7 mouse cellular contexts compared by ENCODE assay signal in the genomic region with DNA sequence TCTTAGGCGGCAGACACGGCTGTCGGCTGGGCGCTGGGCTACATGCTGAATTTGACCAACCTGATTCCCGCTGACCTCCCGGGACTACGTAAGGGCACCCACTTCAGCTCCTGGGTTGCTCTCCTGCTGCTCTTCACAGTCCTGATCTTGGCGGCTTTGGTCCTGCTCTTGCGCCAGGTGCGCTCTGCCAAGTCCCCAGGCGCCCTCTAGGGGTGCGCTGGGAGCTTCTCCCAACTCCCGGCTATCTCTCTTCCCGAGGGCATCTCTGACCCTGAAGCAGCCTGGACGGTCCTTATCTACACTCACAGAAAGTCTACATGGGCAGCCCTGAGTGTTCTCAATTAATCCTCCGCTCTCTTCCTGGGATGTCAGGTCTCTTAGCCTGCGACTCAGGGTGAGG. TPM values are rescaled to one million over a fixed set of nuclear protein-coding genes. Genes with fewer than 3 reads are reported as not detected.
DNase-seq lines count a peak whose midpoint lies in the region; ATAC-seq and TF ChIP-seq lines count a peak whose summit lies in the region.

No protein-coding gene starts in this region.

- no peak for DNase-seq in ES-E14 (ENCODE audit: low read depth, low spot score)
- peak; percentile 78 to 87 for DNase-seq in adrenal gland, postnatal 36 days
- DNase-seq in forebrain, embryonic 11.5 days (ENCODE audit: low spot score) = no peak
- peak; percentile 72 to 76 for DNase-seq in heart, postnatal 36 days
- peak; percentile 61 to 71 for DNase-seq in left cerebral cortex, postnatal 25 days (ENCODE audit: low spot score in 2 of 2)

- 4% methylated on average over 17 of the region's 17 CpGs for WGBS in forebrain, embryonic 11.5 days
- 2% methylated on average over 17 of the region's 17 CpGs for WGBS in midbrain, embryonic 12.5 days
- WGBS in stomach, embryonic 16.5 days = 4% methylated on average over 17 of the region's 17 CpGs

- peaks cover 30% of the 10 kb centered on the region for H3K27me3 ChIP-seq in forebrain, embryonic 11.5 days (ENCODE audit: control insufficient read depth, insufficient read depth, low read length)
- peaks cover 61% of the 10 kb centered on the region for H3K27me3 ChIP-seq in midbrain, embryonic 12.5 days
- H3K27me3 ChIP-seq in stomach, embryonic 16.5 days (ENCODE audit: control insufficient read depth, insufficient read depth, low read length) = peaks cover 35% of the 10 kb centered on the region

- no peak overlapping the region for H3K27ac ChIP-seq in ES-E14 (ENCODE audit: insufficient read depth, low read depth, low read length, poor library complexity, severe bottlenecking)
- no peak overlapping the region for H3K27ac ChIP-seq in forebrain, embryonic 11.5 days (ENCODE audit: low read depth, low read length)
- H3K27ac ChIP-seq in midbrain, embryonic 12.5 days (replicated peaks) = no peak overlapping the region
- H3K27ac ChIP-seq in stomach, embryonic 16.5 days (ENCODE audit: low read length) = no peak overlapping the region

- H3K36me3 ChIP-seq in ES-E14 (ENCODE audit: control insufficient read depth, insufficient read depth, low read length, poor library complexity, severe bottlenecking) = no peaks in the 10 kb centered on the region
- no peaks in the 10 kb centered on the region for H3K36me3 ChIP-seq in forebrain, embryonic 11.5 days (ENCODE audit: control insufficient read depth, insufficient read depth, low read length)
- H3K36me3 ChIP-seq in midbrain, embryonic 12.5 days = no peaks in the 10 kb centered on the region; the same call in 1 of the 2 replicates
- H3K36me3 ChIP-seq in stomach, embryonic 16.5 days (ENCODE audit: control insufficient read depth, insufficient read depth, low read length) = no peaks in the 10 kb centered on the region

- no peaks in the 10 kb centered on the region for H3K9me3 ChIP-seq in ES-E14 (ENCODE audit: control insufficient read depth, insufficient read depth, low read depth, low read length)
- no peaks in the 10 kb centered on the region for H3K9me3 ChIP-seq in forebrain, embryonic 11.5 days (ENCODE audit: control insufficient read depth, low read length)
- no peaks in the 10 kb centered on the region for H3K9me3 ChIP-seq in midbrain, embryonic 12.5 days
- H3K9me3 ChIP-seq in stomach, embryonic 16.5 days (replicated peaks; ENCODE audit: control insufficient read depth, low read length) = no peaks in the 10 kb centered on the region

- H3K4me1 ChIP-seq in ES-E14 (ENCODE audit: control insufficient read depth in 2 of 2, insufficient read depth in 2 of 2, low read length in 2 of 2, poor library complexity in 1 of 2) = peaks cover 0 to 5% of the 10 kb centered on the region in 2 experiments; a peak in 1 of 4 replicates
- peaks cover 4% of the 10 kb centered on the region for H3K4me1 ChIP-seq in forebrain, embryonic 11.5 days (replicated peaks; ENCODE audit: control insufficient read depth, insufficient read depth, low read length)
- H3K4me1 ChIP-seq in midbrain, embryonic 12.5 days = peaks cover 31% of the 10 kb centered on the region
- H3K4me1 ChIP-seq in stomach, embryonic 16.5 days (ENCODE audit: control insufficient read depth, insufficient read depth, low read length) = peaks cover 4% of the 10 kb centered on the region; the same call in 1 of the 2 replicates

- peak overlapping the region; percentile 34; the same call in 1 of the 2 replicates for H3K4me2 ChIP-seq in forebrain, embryonic 11.5 days (ENCODE audit: low read depth, low read length, severe bottlenecking)
- peak overlapping the region; percentile 41 for H3K4me2 ChIP-seq in midbrain, embryonic 12.5 days (replicated peaks)
- H3K4me2 ChIP-seq in stomach, embryonic 16.5 days (ENCODE audit: low read depth, low read length) = peak overlapping the region; percentile 48

- no peak for ATAC-seq in forebrain, embryonic 11.5 days (replicated peaks; ENCODE audit: low FRiP score)
- no peak for ATAC-seq in midbrain, embryonic 12.5 days (ENCODE audit: low FRiP score, low read depth)
- peak; percentile 27; the same call in 1 of the 2 replicates for ATAC-seq in stomach, embryonic 16.5 days (ENCODE audit: insufficient read depth, low FRiP score)

- no peak overlapping the region for H3K9ac ChIP-seq in ES-E14 (ENCODE audit: insufficient read depth, low read depth, low read length, poor library complexity, severe bottlenecking)
- no peak overlapping the region; the same call in 1 of the 2 replicates for H3K9ac ChIP-seq in forebrain, embryonic 11.5 days (ENCODE audit: low read length)
- no peak overlapping the region for H3K9ac ChIP-seq in midbrain, embryonic 12.5 days (replicated peaks)
- H3K9ac ChIP-seq in stomach, embryonic 16.5 days (ENCODE audit: low read length) = no peak overlapping the region

- in situ Hi-C loops in ES-E14 (cut with MboI; ENCODE audit: low sequenced_read_pairs in 2 of 2, unreplicated experiment in 2 of 2) = no loop called here

- H3K4me3 ChIP-seq in ES-E14 (ENCODE audit: insufficient read depth in 1 of 2, low read depth in 1 of 2, low read length in 2 of 2, poor library complexity in 1 of 2, severe bottlenecking in 1 of 2) = peak overlapping the region; percentile 19 to 36; a peak in 3 of 4 replicates
- H3K4me3 ChIP-seq in forebrain, embryonic 11.5 days (ENCODE audit: low read depth, low read length) = no peak overlapping the region
- peak overlapping the region; percentile 19 for H3K4me3 ChIP-seq in midbrain, embryonic 12.5 days
- H3K4me3 ChIP-seq in stomach, embryonic 16.5 days (replicated peaks; ENCODE audit: low read length) = peak overlapping the region; percentile 25

- intact Hi-C loops in heart, postnatal 36 days (cut with DNase I) = loop anchor here (1.0 to 2.0 kb wide), 2 partner anchors 21 to 206 kb away; no protein-coding TSS in a partner anchor
- intact Hi-C loops in left cerebral cortex, postnatal 25 days (cut with DNase I) = loop anchor here (2.0 to 5.0 kb wide), 2 partner anchors 24 to 33 kb away; a partner anchor contains a TSS

TF ChIP-seq in ES-E14, 5 proteins besides CTCF, POLR2A, EP300 and RAD21:
- no peak for TF ChIP-seq ZNF384 (IDR thresholded peaks at IDR 0.05; ENCODE audit: low read depth, low read length)
- TF ChIP-seq HCFC1 (IDR thresholded peaks at IDR 0.05; ENCODE audit: borderline replicate concordance, insufficient read depth, low read length) = no peak
- no peak for TF ChIP-seq CHD2 (IDR thresholded peaks at IDR 0.05; ENCODE audit: low read depth, low read length)
- TF ChIP-seq MAFK (IDR thresholded peaks at IDR 0.05; ENCODE audit: insufficient read depth, low read depth, low read length) = no peak
- TF ChIP-seq ZC3H11A (IDR thresholded peaks at IDR 0.05; ENCODE audit: borderline replicate concordance, low read depth, low read length) = no peak

RNA-seq across cellular contexts. Expression of a gene that starts 1.6 kb away (rescaled TPM):
- total RNA-seq in ES-E14 (2012; rRNA removed) = 28.3 and 43.8 TPM in 2 replicates
- total RNA-seq in adrenal gland, postnatal 36 days (2021) = 100 to 1,000 TPM; 117 to 140 TPM
- 120 and 128 TPM in 2 replicates for polyA plus RNA-seq in forebrain, embryonic 11.5 days (2014; fragmentation: Nextera tagmentation; extraction: Ambion mirVana)
- 10 to 100 TPM; 27.3 to 27.8 TPM for total RNA-seq in heart, postnatal 36 days (2021)
- total RNA-seq in left cerebral cortex, postnatal 25 days (2021) = 100 to 1,000 TPM; 331 to 339 TPM
- polyA plus RNA-seq in midbrain, embryonic 12.5 days (2016; fragmentation: Nextera tagmentation; extraction: Ambion mirVana) = 216 and 221 TPM in 2 replicates
- 54.9 and 66.1 TPM in 2 replicates for polyA plus RNA-seq in stomach, embryonic 16.5 days (2015; fragmentation: Nextera tagmentation; extraction: Ambion mirVana)

RNA-seq across cellular contexts. Expression of a gene that starts 5.1 kb away (rescaled TPM):
- total RNA-seq in ES-E14 (2012; rRNA removed) = 0.76 and 2.4 TPM in 2 replicates
- total RNA-seq in adrenal gland, postnatal 36 days (2021) = 1 to 10 TPM; 5.0 to 7.8 TPM
- polyA plus RNA-seq in forebrain, embryonic 11.5 days (2014; fragmentation: Nextera tagmentation; extraction: Ambion mirVana) = 0.23 TPM in 1 of 2 replicates, not detected in the other
- 10 to 100 TPM; 14.5 to 15.4 TPM for total RNA-seq in heart, postnatal 36 days (2021)
- 10 to 100 TPM; 11.7 to 13.2 TPM for total RNA-seq in left cerebral cortex, postnatal 25 days (2021)
- 0.20 TPM in 2 replicates for polyA plus RNA-seq in midbrain, embryonic 12.5 days (2016; fragmentation: Nextera tagmentation; extraction: Ambion mirVana)
- 16.6 and 19.4 TPM in 2 replicates for polyA plus RNA-seq in stomach, embryonic 16.5 days (2015; fragmentation: Nextera tagmentation; extraction: Ambion mirVana)

RNA-seq across cellular contexts. Expression of a gene that starts 22.3 kb away (rescaled TPM):
- 0.37 TPM in 1 of 2 replicates, not detected in the other for total RNA-seq in ES-E14 (2012; rRNA removed)
- not detected for total RNA-seq in adrenal gland, postnatal 36 days (2021)
- polyA plus RNA-seq in forebrain, embryonic 11.5 days (2014; fragmentation: Nextera tagmentation; extraction: Ambion mirVana) = not detected in 2 replicates
- under 1 TPM; 0.27 to 0.36 TPM for total RNA-seq in heart, postnatal 36 days (2021)
- under 1 TPM; 0.32 to 0.37 TPM for total RNA-seq in left cerebral cortex, postnatal 25 days (2021)
- polyA plus RNA-seq in midbrain, embryonic 12.5 days (2016; fragmentation: Nextera tagmentation; extraction: Ambion mirVana) = 0.09 TPM in 1 of 2 replicates, not detected in the other
- polyA plus RNA-seq in stomach, embryonic 16.5 days (2015; fragmentation: Nextera tagmentation; extraction: Ambion mirVana) = 0.19 TPM in 1 of 2 replicates, not detected in the other

RNA-seq across cellular contexts. Expression of a gene that starts 27.7 kb away (rescaled TPM):
- 12.6 and 21.9 TPM in 2 replicates for total RNA-seq in ES-E14 (2012; rRNA removed)
- 10 to 100 TPM; 29.7 to 36.4 TPM for total RNA-seq in adrenal gland, postnatal 36 days (2021)
- 9.9 and 10.2 TPM in 2 replicates for polyA plus RNA-seq in forebrain, embryonic 11.5 days (2014; fragmentation: Nextera tagmentation; extraction: Ambion mirVana)
- total RNA-seq in heart, postnatal 36 days (2021) = 10 to 100 TPM; 35.5 to 39.9 TPM
- 100 to 1,000 TPM; 154 to 165 TPM for total RNA-seq in left cerebral cortex, postnatal 25 days (2021)
- polyA plus RNA-seq in midbrain, embryonic 12.5 days (2016; fragmentation: Nextera tagmentation; extraction: Ambion mirVana) = 9.4 and 10.3 TPM in 2 replicates
- 4.0 and 4.6 TPM in 2 replicates for polyA plus RNA-seq in stomach, embryonic 16.5 days (2015; fragmentation: Nextera tagmentation; extraction: Ambion mirVana)

RNA-seq across cellular contexts. Expression of a gene that starts 28.6 kb away (rescaled TPM):
- 34.4 and 53.8 TPM in 2 replicates for total RNA-seq in ES-E14 (2012; rRNA removed)
- total RNA-seq in adrenal gland, postnatal 36 days (2021) = under 1 TPM; 0.43 to 0.95 TPM
- polyA plus RNA-seq in forebrain, embryonic 11.5 days (2014; fragmentation: Nextera tagmentation; extraction: Ambion mirVana) = 79.0 and 85.0 TPM in 2 replicates
- total RNA-seq in heart, postnatal 36 days (2021) = under 1 TPM; 0.46 to 0.56 TPM
- total RNA-seq in left cerebral cortex, postnatal 25 days (2021) = 1 to 10 TPM; 1.9 to 2.5 TPM
- polyA plus RNA-seq in midbrain, embryonic 12.5 days (2016; fragmentation: Nextera tagmentation; extraction: Ambion mirVana) = 52.1 and 52.3 TPM in 2 replicates
- 30.7 and 35.9 TPM in 2 replicates for polyA plus RNA-seq in stomach, embryonic 16.5 days (2015; fragmentation: Nextera tagmentation; extraction: Ambion mirVana)

Comparison
In these comparisons a context has a peak if more than half of its experiments do, and no peak if none do; other contexts are left out.
1. DNase-seq: peak in adrenal gland, postnatal 36 days (2 of 2), heart, postnatal 36 days (2 of 2) and left cerebral cortex, postnatal 25 days (2 of 2); none in ES-E14 (single experiment) and forebrain, embryonic 11.5 days (single experiment).
2. Peak in every context shown above with its lines, with median percentiles within 50 percentile points of each other: H3K4me2 ChIP-seq.